Mouse (Mus musculus): ENCODE results near the gene B4galnt2.

DNA sequence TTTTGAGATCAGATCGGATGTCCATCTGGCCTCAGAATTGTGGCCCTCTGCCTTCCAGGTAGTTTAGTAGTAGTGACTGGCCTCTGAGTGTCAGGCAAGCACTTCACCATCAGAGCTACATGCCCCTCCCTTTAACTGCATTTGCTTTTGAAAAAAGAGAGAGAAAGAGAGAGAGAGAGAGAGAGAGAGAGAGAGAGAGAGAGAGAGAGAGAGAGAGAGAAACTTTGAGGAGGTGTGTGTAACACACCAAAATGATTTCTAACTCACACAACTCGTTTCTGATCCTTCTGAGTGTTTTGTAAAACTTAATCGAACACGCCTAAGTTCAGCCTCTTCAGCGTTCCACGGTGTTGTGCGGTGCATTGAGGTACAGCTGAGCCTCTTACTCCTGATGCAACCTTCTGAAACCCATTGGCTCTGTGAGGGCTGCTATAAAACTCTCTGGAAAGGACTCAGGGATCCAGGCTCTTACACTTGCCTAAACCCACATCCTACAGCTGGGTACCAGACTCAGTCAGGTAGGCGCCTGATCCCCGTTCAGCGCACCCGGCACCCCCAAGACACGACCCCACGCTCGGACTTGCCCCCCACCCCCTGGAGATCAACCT lies 628 bp downstream of the B4galnt2 start:
- no peak for TF ChIP-seq CTCF (IDR thresholded peaks at IDR 0.05 in 2 of 3, conservative IDR thresholded peaks at IDR 0.05 in 1 of 3; ENCODE audit: control insufficient read depth in 1 of 3, insufficient read depth in 1 of 3, low read depth in 2 of 3, low read length in 3 of 3, poor library complexity in 1 of 3, severe bottlenecking in 1 of 3)
- TF ChIP-seq MAFK (IDR thresholded peaks at IDR 0.05; ENCODE audit: borderline replicate concordance, low read depth, low read length): no peak; the same call in 1 of the 2 replicates
- TF ChIP-seq POLR2A (IDR thresholded peaks at IDR 0.05; ENCODE audit: control insufficient read depth in 1 of 2, insufficient read depth in 1 of 2, low read depth in 1 of 2, low read length in 2 of 2, poor library complexity in 1 of 2): peak in 1 of 2 experiments; percentile 27; a peak in 1 of 4 replicates
- TF ChIP-seq ZMIZ1 (IDR thresholded peaks at IDR 0.05; ENCODE audit: low read depth, low read length): no peak
- TF ChIP-seq GATA1 (IDR thresholded peaks at IDR 0.05; ENCODE audit: low read depth, low read length): no peak
- TF ChIP-seq GABPA (IDR thresholded peaks at IDR 0.05; ENCODE audit: low read depth, low read length): no peak

Data from MEL (cell line).